Mouse (Mus musculus) c-Kit-negative CD71-positive TER-119-positive erythroid progenitor cells, embryonic 14.5 days (primary cell): Measurements from ENCODE around the gene Mup16.
"Not testable (repeated sequence)": the region's sequence is repeated elsewhere in the genome, so short reads cannot be mapped to it uniquely, and the experiment has no call there.

Experiments
- DNase-seq: peaks from one replicate; pipeline ENCODE4 v3.0.0-alpha.2; 2013; ENCODE audit warnings: low read depth, low spot score

Mup16 gene

GRCm38 (mm10) chr4:61519431-61519830, at the start of gene Mup16:
Gene Mup16, minus strand, starts transcription at chr4:61519531.
- not testable (repeated sequence) for DNase-seq

GRCm38 (mm10) chr4:61555887-61556286, 36.6 kb upstream of the Mup16 start:
- DNase-seq = not testable (repeated sequence)
